Mouse (Mus musculus): ENCODE measurements at regions not wholly inside any gene's neighbourhood (a gene's known extent, or its start where the extent isn't known, plus 50 kb on each side); places are given as distances from the start of the nearest gene placed in this dataset.

DNA sequence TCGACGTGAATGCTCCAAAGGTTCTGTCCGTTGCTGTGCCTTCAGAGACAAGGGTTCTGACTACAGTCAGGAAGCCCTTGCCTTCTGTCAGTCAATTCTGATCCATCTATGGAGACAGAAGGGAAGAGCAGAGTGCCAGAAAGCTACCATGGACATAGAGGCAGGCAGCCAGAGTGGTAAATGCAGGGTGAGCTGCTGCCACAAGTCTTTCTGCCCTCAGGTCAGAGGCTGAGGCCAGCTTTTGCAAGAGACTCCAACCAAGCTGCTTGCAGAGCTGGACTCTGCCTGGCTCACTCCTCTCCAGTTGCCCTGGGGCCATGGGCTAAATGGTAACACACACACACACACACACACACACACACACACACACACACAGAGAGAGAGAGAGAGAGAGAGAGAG lies 201.6 kb downstream of the H2al1j start:
- H3K4me1 ChIP-seq (replicated peaks; ENCODE audit: control insufficient read depth, insufficient read depth, low read length) = no peaks in the 10 kb centered on the region
- no peaks in the 10 kb centered on the region for H3K9me3 ChIP-seq (ENCODE audit: control insufficient read depth, low read length)
- H3K36me3 ChIP-seq (ENCODE audit: control insufficient read depth, insufficient read depth, low read length) = no peaks in the 10 kb centered on the region
- no peak for DNase-seq (ENCODE audit: low spot score)
- peaks cover 2% of the 10 kb centered on the region; the same call in 1 of the 2 replicates for H3K27me3 ChIP-seq (ENCODE audit: control insufficient read depth, insufficient read depth, low read length)
- no peak overlapping the region for H3K4me2 ChIP-seq (replicated peaks; ENCODE audit: low read depth, low read length)
- no peak overlapping the region for H3K9ac ChIP-seq (ENCODE audit: low read depth, low read length)
- H3K27ac ChIP-seq (ENCODE audit: low read depth, low read length) = no peak overlapping the region
- ATAC-seq (ENCODE audit: low FRiP score) = no peak
- WGBS = 94% methylated on average over 3 of the region's 3 CpGs
- no peak overlapping the region for H3K4me3 ChIP-seq (ENCODE audit: low read depth, low read length)

DNA sequence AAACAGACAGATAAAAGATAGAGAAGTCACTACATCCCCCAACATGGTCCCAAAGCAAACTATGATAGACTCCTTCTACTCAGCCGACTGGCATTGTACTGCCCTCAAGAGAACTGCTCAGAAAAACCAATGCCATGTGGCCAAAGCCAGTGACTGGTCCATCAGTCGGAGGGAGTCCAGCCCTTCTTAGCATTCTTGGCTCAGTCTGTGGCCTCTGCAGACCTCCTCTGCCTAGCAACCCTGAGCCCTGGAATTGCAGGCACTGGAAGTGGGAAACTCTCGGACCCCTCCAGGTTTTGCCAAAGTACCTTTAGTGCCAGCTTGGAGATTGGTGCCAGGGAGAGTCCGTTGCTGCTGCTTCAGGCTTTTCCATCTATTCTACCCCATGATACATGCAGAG lies 205.2 kb downstream of the H2al1j start:
- no peak overlapping the region for H3K4me3 ChIP-seq (ENCODE audit: low read depth, low read length)
- 64% methylated on average over 4 of the region's 4 CpGs for WGBS
- peaks cover 2% of the 10 kb centered on the region; the same call in 1 of the 2 replicates for H3K27me3 ChIP-seq (ENCODE audit: control insufficient read depth, insufficient read depth, low read length)
- H3K36me3 ChIP-seq (ENCODE audit: control insufficient read depth, insufficient read depth, low read length) = no peaks in the 10 kb centered on the region
- no peak overlapping the region for H3K27ac ChIP-seq (ENCODE audit: low read depth, low read length)
- ATAC-seq (ENCODE audit: low FRiP score) (no peak), DNase-seq (ENCODE audit: low spot score) (no peak)
- no peaks in the 10 kb centered on the region for H3K4me1 ChIP-seq (replicated peaks; ENCODE audit: control insufficient read depth, insufficient read depth, low read length)
- no peak overlapping the region for H3K9ac ChIP-seq (ENCODE audit: low read depth, low read length)
- no peaks in the 10 kb centered on the region for H3K9me3 ChIP-seq (ENCODE audit: control insufficient read depth, low read length)
- no peak overlapping the region for H3K4me2 ChIP-seq (replicated peaks; ENCODE audit: low read depth, low read length)

DNA sequence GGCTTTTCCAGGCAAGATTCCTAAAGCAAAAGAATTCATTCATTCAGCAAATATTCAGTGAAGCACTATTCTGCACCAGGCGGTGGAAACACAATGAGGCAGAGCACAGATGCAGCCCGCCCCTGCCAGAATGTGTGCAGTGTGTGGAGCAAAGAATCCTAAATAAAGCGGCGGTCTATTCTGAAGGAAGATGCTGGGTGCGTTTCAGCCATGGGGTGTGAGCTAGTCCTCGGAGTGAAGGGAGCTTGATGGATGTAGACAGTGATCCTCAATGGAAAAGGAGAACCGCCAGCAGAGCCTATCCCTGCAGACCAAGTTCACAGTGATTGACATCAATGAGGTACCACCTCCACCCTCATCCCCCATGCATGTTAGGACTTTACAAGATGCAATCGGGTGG lies 206.2 kb downstream of the H2al1j start:
- no peak overlapping the region for H3K27ac ChIP-seq (ENCODE audit: low read depth, low read length)
- no peaks in the 10 kb centered on the region for H3K36me3 ChIP-seq (ENCODE audit: control insufficient read depth, insufficient read depth, low read length)
- WGBS = 39% methylated on average over 8 of the region's 8 CpGs

DNA sequence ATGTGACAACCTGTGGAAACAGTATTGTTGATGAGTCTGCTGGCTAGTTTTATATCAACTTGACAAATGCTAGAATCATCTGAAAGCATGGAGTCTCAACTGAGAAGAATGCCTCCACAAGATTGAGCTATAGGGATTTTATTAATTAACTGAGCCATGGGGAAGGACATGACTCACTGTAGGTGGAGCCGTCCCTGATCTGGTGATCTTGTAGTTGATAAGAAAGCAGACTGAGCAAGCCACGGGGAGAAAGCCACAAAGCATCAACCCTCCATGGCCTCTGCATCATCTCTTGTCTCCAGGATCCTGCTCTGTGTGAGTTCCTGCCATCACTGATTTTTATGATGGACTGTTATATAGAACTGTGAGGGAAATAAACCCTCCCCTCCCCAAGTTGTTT lies 213.4 kb downstream of the H2al1j start:
- WGBS = 94% methylated on average over 2 of the region's 2 CpGs
- Histone ChIP-seq H3K9me3 (ENCODE audit: control insufficient read depth, low read length) (no peaks in the 10 kb centered on the region), H3K36me3 (ENCODE audit: control insufficient read depth, insufficient read depth, low read length) (no peaks in the 10 kb centered on the region), H3K9ac (ENCODE audit: low read depth, low read length) (no peak overlapping the region), H3K4me2 (replicated peaks; ENCODE audit: low read depth, low read length) (no peak overlapping the region), H3K4me1 (replicated peaks; ENCODE audit: control insufficient read depth, insufficient read depth, low read length) (no peaks in the 10 kb centered on the region), H3K27me3 (ENCODE audit: control insufficient read depth, insufficient read depth, low read length) (no peaks in the 10 kb centered on the region), H3K4me3 (ENCODE audit: low read depth, low read length) (no peak overlapping the region), H3K27ac (ENCODE audit: low read depth, low read length) (no peak overlapping the region)
- DNase-seq (ENCODE audit: low spot score) = no peak
- no peak for ATAC-seq (ENCODE audit: low FRiP score)

More for the DNA sequence above, 206.2 kb downstream of the H2al1j start:
- Histone ChIP-seq H3K4me2 (replicated peaks; ENCODE audit: low read depth, low read length) (no peak overlapping the region), H3K9ac (ENCODE audit: low read depth, low read length) (no peak overlapping the region), H3K4me3 (ENCODE audit: low read depth, low read length) (no peak overlapping the region), H3K9me3 (ENCODE audit: control insufficient read depth, low read length) (no peaks in the 10 kb centered on the region), H3K27me3 (ENCODE audit: control insufficient read depth, insufficient read depth, low read length) (peaks cover 2% of the 10 kb centered on the region; the same call in 1 of the 2 replicates), H3K4me1 (replicated peaks; ENCODE audit: control insufficient read depth, insufficient read depth, low read length) (no peaks in the 10 kb centered on the region)
- ATAC-seq (ENCODE audit: low FRiP score) (0 out of 2 replicates have a peak, but pooled peaks have one; percentile 47), DNase-seq (ENCODE audit: low spot score) (peak; percentile 18)

DNA sequence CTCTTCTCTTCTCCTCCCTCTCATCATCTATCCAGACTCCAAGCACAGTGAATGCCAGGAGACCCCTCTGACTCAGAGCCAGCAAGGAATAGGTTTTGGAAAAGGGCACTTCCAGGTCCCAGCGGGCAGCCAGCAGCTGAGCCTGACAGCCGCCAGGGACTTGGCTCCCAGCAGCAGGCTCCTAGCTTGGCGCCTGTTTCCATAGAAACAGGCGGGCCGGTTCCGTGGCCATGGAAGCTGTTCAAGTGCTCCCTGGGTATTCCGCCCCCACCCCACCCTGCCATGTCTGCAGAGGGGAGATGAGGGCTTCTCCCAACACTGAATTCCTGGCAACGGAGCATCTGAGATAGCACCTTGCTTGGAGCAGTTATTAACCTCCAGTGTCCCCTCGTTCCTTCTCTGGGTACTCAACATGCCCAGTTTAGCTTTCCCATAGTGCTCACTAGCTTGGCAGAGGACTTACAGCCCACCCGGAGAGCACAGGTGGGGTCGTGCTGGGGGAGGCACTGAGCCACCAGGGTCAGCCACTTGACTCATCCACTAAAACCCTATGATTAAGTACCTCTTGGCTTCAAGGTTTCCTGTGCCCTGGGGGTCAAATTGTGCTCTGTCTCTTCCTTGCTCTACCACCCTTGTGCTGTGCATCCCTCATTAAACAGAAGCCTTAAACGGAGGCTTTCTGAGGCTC lies 222.7 kb downstream of the H2al1j start:
- DNase-seq (ENCODE audit: low spot score) (peak; percentile 51), ATAC-seq (ENCODE audit: low FRiP score) (peak; percentile 67; the same call in 1 of the 2 replicates)
- H3K9ac ChIP-seq (ENCODE audit: low read depth, low read length) = no peak overlapping the region
- H3K4me1 ChIP-seq (replicated peaks; ENCODE audit: control insufficient read depth, insufficient read depth, low read length) = no peaks in the 10 kb centered on the region
- H3K4me3 ChIP-seq (ENCODE audit: low read depth, low read length) = no peak overlapping the region
- H3K4me2 ChIP-seq (replicated peaks; ENCODE audit: low read depth, low read length) = no peak overlapping the region
- H3K9me3 ChIP-seq (ENCODE audit: control insufficient read depth, low read length) = no peaks in the 10 kb centered on the region
- H3K27ac ChIP-seq (ENCODE audit: low read depth, low read length) = no peak overlapping the region
- H3K36me3 ChIP-seq (ENCODE audit: control insufficient read depth, insufficient read depth, low read length) = no peaks in the 10 kb centered on the region
- 21% methylated on average over 12 of the region's 12 CpGs for WGBS
- H3K27me3 ChIP-seq (ENCODE audit: control insufficient read depth, insufficient read depth, low read length) = peaks cover 2% of the 10 kb centered on the region; the same call in 1 of the 2 replicates

DNA sequence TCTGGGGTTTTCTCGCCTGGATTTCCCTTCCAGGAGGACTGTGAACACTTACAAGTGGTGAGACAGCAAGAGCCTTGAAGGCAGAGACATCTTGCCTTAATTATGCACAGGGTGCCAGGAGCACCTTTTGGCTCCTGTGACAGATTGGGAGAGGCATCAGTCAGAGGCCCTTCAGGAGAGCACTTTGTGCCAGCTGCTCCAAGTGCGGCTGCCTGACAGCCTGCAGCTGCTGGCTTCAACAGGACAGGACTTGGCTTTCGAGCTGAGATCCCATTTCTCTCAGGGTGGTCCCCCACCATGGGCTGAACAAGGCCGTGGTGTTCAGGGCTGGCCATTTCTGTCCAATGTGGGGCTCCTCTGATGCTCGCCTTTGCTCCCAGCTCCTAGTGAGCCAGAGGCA lies 224.6 kb downstream of the H2al1j start:
- DNase-seq (ENCODE audit: low spot score) = peak; percentile 9
- 51% methylated on average over 5 of the region's 5 CpGs for WGBS

DNA sequence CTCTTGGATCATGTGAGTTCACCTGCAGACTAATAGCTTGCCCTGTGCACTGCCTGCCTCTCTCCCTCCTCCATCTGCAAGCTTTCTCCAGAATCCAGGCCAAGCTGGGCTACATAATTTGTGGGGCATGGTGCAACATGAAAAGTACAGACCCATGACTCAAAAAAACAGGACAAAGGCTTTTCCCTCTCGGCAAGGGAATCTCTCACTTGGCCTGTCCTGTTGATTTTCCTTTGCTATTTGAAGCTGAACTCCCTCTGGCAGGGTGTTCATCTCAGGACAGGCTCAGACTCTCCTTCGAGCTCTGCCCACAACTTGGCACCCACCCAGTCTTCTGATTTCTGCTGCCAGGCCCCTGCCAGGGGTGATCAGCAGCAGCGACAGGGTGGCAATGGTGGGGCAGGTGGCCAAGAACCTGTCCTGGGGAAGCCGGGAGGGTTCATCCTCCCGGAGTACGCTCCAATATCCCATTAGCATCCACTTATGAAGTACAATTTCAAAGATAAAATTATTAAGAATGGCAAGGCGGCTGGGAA lies 227.5 kb downstream of the H2al1j start:
- Histone ChIP-seq H3K4me1 (replicated peaks; ENCODE audit: control insufficient read depth, insufficient read depth, low read length) (no peaks in the 10 kb centered on the region), H3K9me3 (ENCODE audit: control insufficient read depth, low read length) (no peaks in the 10 kb centered on the region), H3K4me3 (ENCODE audit: low read depth, low read length) (no peak overlapping the region), H3K4me2 (replicated peaks; ENCODE audit: low read depth, low read length) (no peak overlapping the region), H3K27me3 (ENCODE audit: control insufficient read depth, insufficient read depth, low read length) (peaks cover 2% of the 10 kb centered on the region; the same call in 1 of the 2 replicates), H3K9ac (ENCODE audit: low read depth, low read length) (no peak overlapping the region), H3K27ac (ENCODE audit: low read depth, low read length) (no peak overlapping the region), H3K36me3 (ENCODE audit: control insufficient read depth, insufficient read depth, low read length) (no peaks in the 10 kb centered on the region)
- ATAC-seq (ENCODE audit: low FRiP score) (no peak), DNase-seq (ENCODE audit: low spot score) (no peak)
- 87% methylated on average over 7 of the region's 7 CpGs for WGBS

More for the DNA sequence above, 224.6 kb downstream of the H2al1j start:
- Histone ChIP-seq H3K4me3 (ENCODE audit: low read depth, low read length) (no peak overlapping the region), H3K4me1 (replicated peaks; ENCODE audit: control insufficient read depth, insufficient read depth, low read length) (no peaks in the 10 kb centered on the region), H3K27ac (ENCODE audit: low read depth, low read length) (no peak overlapping the region), H3K4me2 (replicated peaks; ENCODE audit: low read depth, low read length) (no peak overlapping the region), H3K36me3 (ENCODE audit: control insufficient read depth, insufficient read depth, low read length) (no peaks in the 10 kb centered on the region), H3K9me3 (ENCODE audit: control insufficient read depth, low read length) (no peaks in the 10 kb centered on the region), H3K9ac (ENCODE audit: low read depth, low read length) (no peak overlapping the region), H3K27me3 (ENCODE audit: control insufficient read depth, insufficient read depth, low read length) (peaks cover 2% of the 10 kb centered on the region; the same call in 1 of the 2 replicates)
- no peak for ATAC-seq (ENCODE audit: low FRiP score)

DNA sequence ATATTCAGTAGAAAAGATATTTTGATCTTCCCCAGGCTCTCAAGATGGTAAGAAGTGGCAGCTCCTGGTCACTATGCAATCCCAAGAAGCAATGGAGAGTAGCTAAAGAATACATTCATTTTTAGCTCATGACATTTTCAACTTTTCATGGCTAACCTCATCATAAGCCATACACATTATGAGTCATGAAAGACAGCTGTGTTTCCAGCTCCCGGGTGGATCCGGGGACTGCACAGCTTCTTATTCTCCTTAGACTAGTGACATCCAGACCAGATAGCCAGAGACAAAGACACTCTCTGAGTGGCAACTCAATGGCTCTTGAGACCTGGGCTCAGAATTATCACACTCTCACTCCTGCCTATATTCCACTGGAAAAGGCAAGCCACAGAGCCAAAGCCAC lies 230.6 kb downstream of the H2al1j start:
- Histone ChIP-seq H3K4me2 (replicated peaks; ENCODE audit: low read depth, low read length) (no peak overlapping the region), H3K9me3 (ENCODE audit: control insufficient read depth, low read length) (no peaks in the 10 kb centered on the region), H3K27ac (ENCODE audit: low read depth, low read length) (no peak overlapping the region), H3K9ac (ENCODE audit: low read depth, low read length) (no peak overlapping the region), H3K4me3 (ENCODE audit: low read depth, low read length) (no peak overlapping the region), H3K27me3 (ENCODE audit: control insufficient read depth, insufficient read depth, low read length) (no peaks in the 10 kb centered on the region; the same call in 1 of the 2 replicates), H3K4me1 (replicated peaks; ENCODE audit: control insufficient read depth, insufficient read depth, low read length) (no peaks in the 10 kb centered on the region), H3K36me3 (ENCODE audit: control insufficient read depth, insufficient read depth, low read length) (no peaks in the 10 kb centered on the region)
- WGBS = 95% methylated on average over 2 of the region's 2 CpGs
- DNase-seq (ENCODE audit: low spot score) (no peak), ATAC-seq (ENCODE audit: low FRiP score) (no peak)
